Mouse (Mus musculus): Measurements from ENCODE around the gene Rnf214. TPM values are rescaled to one million over a fixed set of nuclear protein-coding genes. Genes with fewer than 3 reads are reported as not detected.

Rnf214 gene
- 52.6 and 54.4 TPM in 2 replicates for polyA plus RNA-seq (2014; fragmentation: Nextera tagmentation; extraction: Ambion mirVana)

DNA sequence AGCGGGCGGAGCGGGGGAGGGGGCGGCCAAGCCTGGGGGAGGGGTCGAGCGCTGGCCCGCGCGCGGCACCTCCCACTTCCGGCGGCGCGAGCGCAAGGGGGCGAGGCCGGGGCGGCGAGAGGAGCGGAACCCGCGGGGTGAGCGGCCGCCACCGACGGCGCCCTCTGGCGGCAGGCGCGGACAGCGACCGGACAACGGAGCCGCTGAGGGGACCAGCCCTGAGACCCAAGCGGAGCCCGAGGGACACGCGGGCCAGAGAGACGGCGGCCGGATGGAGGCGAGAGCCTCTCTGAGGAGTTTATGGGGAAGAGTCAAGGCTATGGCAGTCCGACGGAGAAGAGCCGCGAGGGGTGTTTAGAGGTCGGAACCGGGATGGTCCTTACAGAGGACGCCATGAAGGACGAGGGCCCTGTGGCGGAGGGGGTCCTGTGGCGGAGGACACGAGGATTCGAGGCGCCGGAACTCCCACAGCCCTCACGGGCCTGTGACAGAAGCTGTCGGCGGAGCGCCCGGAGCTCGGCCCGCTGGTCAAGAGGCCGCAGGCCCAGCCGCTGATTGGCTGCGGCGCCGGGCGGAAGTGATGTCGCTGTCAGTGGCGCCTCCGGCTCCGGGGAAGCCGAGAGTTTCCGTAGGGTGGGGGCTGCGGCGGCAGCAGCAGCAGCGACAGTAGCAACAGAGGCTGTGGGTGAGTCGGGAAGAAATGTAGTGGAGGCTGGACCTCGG lies at the start of gene Rnf214, which contains the start of gene Pcsk7:
Gene Rnf214 (minus strand): TSS at position 557 of the 723 bp plus-strand sequence.
Gene Pcsk7 (plus strand): TSS at position 143 of the 723 bp plus-strand sequence.
- H3K4me1 ChIP-seq (ENCODE audit: insufficient read depth): peaks cover 8% of the 10 kb centered on the region
- WGBS: under 1% methylated on average over 79 of the region's 80 CpGs
- peaks cover 43% of the 10 kb centered on the region for H3K36me3 ChIP-seq (ENCODE audit: insufficient read depth)
- peak within 1 kb of the TSS; percentile 86 for H3K4me2 ChIP-seq
- peak within 1 kb of the TSS; percentile 84 for H3K4me3 ChIP-seq (ENCODE audit: low read depth, low read length)
- peak; percentile 94 for ATAC-seq (ENCODE audit: insufficient read depth)
- H3K9ac ChIP-seq: peak within 1 kb of the TSS; percentile 88
- peak; percentile 64 for TF ChIP-seq CTCF (IDR thresholded peaks at IDR 0.05; ENCODE audit: low read depth)
- H3K27me3 ChIP-seq (ENCODE audit: insufficient read depth, low read length): no peaks in the 10 kb centered on the region
- DNase-seq: peak; percentile 93
- peak within 1 kb of the TSS; percentile 95 for H3K27ac ChIP-seq (ENCODE audit: low read depth)
- H3K9me3 ChIP-seq (ENCODE audit: low read depth, low read length): no peaks in the 10 kb centered on the region

DNA sequence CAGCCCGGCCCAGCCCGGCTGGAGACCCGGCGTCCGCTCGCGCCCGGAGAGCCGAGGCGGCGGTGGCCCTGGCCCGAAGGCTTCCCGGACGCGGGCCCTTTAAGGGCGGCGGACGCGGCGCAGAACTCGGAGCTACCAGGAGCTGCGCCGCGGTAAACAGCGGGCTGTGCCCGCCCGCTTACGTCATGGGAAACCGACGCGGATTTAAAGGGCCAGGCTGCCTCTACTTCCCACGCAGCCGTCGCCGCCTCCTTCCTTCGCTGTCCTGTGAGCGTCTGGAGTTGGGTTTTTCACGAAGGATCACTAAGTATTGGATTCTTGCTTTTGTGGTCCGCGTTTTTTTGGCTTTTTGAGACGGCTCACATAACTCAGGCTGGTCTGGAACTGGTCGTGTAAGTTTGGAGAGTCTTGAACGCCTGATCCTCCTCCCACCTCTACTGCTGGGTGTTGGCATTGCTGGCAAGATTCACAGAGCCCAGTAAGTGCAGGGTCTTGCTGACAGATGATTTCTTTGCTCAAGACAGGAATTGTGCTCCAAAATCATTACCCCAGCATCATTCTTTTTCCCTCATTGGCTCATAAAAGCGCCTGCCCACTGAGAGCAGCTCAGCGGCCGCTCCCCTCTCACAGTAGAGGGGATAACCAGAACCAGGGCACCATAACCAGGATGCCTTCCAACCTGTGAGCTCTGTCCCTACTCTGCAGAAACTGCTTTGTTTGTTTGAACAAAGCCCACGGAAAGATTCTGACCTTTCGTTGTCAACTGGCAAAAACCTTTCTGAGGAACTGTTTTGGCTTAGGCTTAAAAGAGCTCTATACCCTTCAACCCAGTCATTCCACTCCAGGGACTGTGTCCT lies 48.6 kb upstream of the Rnf214 start, which contains the start of gene Sidt2:
Gene Sidt2 (minus strand): TSS at position 152 of the 857 bp plus-strand sequence.
- Histone ChIP-seq H3K27ac (ENCODE audit: low read depth) (peak within 1 kb of the TSS; percentile 90), H3K4me3 (ENCODE audit: low read depth, low read length) (peak within 1 kb of the TSS; percentile 93), H3K36me3 (ENCODE audit: insufficient read depth) (peaks cover 19% of the 10 kb centered on the region), H3K27me3 (ENCODE audit: insufficient read depth, low read length) (no peaks in the 10 kb centered on the region), H3K4me2 (peak within 1 kb of the TSS; percentile 65), H3K9me3 (ENCODE audit: low read depth, low read length) (no peaks in the 10 kb centered on the region), H3K9ac (peak within 1 kb of the TSS; percentile 90), H3K4me1 (ENCODE audit: insufficient read depth) (peaks cover 6% of the 10 kb centered on the region; the same call in 1 of the 2 replicates)
- under 1% methylated on average over 46 of the region's 48 CpGs for WGBS
- ATAC-seq (ENCODE audit: insufficient read depth): peak; percentile 96
- TF ChIP-seq CTCF (IDR thresholded peaks at IDR 0.05; ENCODE audit: low read depth): no peak
- peak; percentile 97 for DNase-seq

DNA sequence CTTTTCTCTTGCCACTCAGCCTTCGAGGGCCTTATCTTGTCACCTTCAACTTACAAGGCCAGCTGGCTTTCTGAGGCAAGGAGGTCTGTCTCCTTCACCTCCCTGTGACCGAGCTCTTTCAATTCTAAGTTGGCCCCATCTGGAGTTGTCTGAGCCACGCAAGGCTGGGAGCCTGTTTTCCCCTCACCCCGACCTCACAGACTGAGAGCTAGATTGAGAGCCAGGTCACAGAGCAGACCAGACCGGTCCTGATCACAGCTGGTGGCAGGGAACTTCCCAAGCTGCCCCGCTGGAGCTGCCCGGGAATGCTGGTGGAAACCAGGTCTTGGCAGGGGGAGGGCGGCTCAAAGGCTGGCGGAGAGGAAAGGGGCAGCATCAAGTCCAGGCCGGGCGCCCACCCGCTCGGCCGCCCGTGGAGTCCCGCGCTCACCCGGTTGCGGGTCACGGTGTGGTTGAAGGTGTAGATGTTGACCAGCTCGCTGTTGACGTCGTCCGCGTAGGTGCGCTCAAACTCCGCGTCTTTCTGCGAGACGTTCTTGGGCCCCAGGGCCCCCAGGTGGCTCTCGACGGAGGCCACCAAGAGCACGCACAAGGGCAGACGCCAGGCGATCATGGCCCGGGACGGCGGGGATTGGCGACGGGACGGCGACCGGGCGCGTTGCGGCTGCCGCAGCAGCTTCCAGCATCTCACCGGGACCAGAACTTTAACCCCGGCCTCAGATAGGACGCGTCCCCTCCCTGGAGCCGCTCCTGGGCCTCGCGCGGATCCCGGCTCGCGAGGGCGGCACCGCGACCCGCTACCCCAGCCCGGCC lies 47.8 kb upstream of the Rnf214 start:
- WGBS: under 1% methylated on average over 60 of the region's 63 CpGs
- peak; percentile 50 for ATAC-seq (ENCODE audit: insufficient read depth)
- TF ChIP-seq CTCF (IDR thresholded peaks at IDR 0.05; ENCODE audit: low read depth): no peak

DNA sequence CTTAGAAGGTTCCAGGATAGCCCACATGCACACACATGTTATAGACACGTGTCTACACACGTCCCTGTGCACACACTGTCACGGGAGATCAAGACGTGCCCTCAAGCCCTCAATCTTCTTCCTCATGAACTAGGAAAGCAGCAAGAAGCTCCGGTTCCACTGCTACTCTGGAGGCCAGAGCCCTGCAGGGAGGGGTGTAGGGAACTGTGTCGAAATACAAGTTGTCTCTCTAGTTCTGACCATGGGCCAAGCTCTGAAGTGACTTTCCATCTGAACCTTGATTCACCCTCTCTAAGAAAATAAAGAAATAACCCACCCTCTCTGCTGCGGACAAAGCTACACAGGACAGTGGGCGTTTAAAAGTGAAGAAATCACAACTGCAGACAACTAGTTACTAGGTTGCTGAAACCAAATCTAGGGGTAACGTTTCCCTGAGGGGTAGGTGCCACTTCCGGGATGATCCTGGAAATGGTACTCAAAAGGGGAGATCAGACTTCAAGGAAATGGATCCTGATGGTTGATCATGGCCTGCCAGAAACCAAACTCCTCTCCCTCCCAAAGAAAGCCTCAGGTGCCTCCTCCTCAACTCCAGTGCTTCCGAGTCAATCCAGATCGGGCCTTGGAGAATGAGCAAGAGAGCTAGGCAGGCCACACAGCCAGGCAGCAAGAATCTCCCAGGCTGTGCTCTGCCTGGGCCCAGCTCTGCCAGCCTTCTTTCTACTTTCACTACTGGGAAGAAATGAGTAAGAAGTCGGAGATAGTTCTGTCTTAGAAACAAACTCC lies 47.0 kb upstream of the Rnf214 start:
- no peak for TF ChIP-seq CTCF (IDR thresholded peaks at IDR 0.05; ENCODE audit: low read depth)
- DNase-seq: no peak
- peaks cover 3% of the 10 kb centered on the region; the same call in 1 of the 2 replicates for H3K4me1 ChIP-seq (ENCODE audit: insufficient read depth)
- ATAC-seq (ENCODE audit: insufficient read depth): no peak
- whole genome bisulfite sequencing: 46% methylated on average over 13 of the region's 13 CpGs
- peak overlapping the region; percentile 65 for H3K4me2 ChIP-seq
- no peaks in the 10 kb centered on the region for H3K27me3 ChIP-seq (ENCODE audit: insufficient read depth, low read length)
- H3K9ac ChIP-seq: peak overlapping the region; percentile 90
- H3K9me3 ChIP-seq (ENCODE audit: low read depth, low read length): no peaks in the 10 kb centered on the region
- H3K4me3 ChIP-seq (ENCODE audit: low read depth, low read length): peak overlapping the region; percentile 93
- peak overlapping the region; percentile 90; the same call in 1 of the 2 replicates for H3K27ac ChIP-seq (ENCODE audit: low read depth)
- peaks cover 34% of the 10 kb centered on the region for H3K36me3 ChIP-seq (ENCODE audit: insufficient read depth)

More for the DNA sequence above, 47.8 kb upstream of the Rnf214 start:
- Histone ChIP-seq H3K4me2 (peak overlapping the region; percentile 65), H3K27me3 (ENCODE audit: insufficient read depth, low read length) (no peaks in the 10 kb centered on the region), H3K36me3 (ENCODE audit: insufficient read depth) (peaks cover 27% of the 10 kb centered on the region), H3K9me3 (ENCODE audit: low read depth, low read length) (no peaks in the 10 kb centered on the region), H3K27ac (ENCODE audit: low read depth) (peak overlapping the region; percentile 90), H3K4me3 (ENCODE audit: low read depth, low read length) (peak overlapping the region; percentile 93), H3K9ac (peak overlapping the region; percentile 90), H3K4me1 (ENCODE audit: insufficient read depth) (peaks cover 6% of the 10 kb centered on the region; the same call in 1 of the 2 replicates)
- DNase-seq: peak; percentile 55

DNA sequence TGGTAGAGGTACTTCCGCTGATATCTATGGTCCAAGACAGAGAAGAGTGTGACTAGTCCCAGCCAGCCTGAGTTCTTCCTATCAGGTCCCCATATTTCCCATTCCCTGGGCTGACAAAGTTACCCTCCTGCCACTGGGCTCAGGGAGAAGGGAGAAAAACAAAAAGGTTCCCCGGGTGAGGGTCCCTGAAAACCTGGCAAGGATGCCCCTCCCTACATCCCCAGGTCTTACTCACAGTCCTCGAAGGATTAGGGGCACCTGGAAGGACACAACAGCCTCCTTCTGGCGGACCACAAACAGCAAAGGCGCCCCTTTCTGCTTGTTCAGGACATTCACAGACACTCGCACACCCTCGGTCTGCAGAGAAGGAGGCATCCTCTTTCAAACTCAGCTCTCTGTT lies 46.2 kb upstream of the Rnf214 start:
- peaks cover 3% of the 10 kb centered on the region; the same call in 1 of the 2 replicates for H3K4me1 ChIP-seq (ENCODE audit: insufficient read depth)
- no peak overlapping the region for H3K4me3 ChIP-seq (ENCODE audit: low read depth, low read length)
- ATAC-seq (ENCODE audit: insufficient read depth) (no peak), DNase-seq (no peak)
- H3K27me3 ChIP-seq (ENCODE audit: insufficient read depth, low read length): no peaks in the 10 kb centered on the region
- WGBS: 75% methylated on average over 7 of the region's 7 CpGs
- peaks cover 41% of the 10 kb centered on the region for H3K36me3 ChIP-seq (ENCODE audit: insufficient read depth)
- no peak overlapping the region for H3K27ac ChIP-seq (ENCODE audit: low read depth)
- H3K4me2 ChIP-seq: peak overlapping the region; percentile 65; the same call in 1 of the 2 replicates
- no peak for TF ChIP-seq CTCF (IDR thresholded peaks at IDR 0.05; ENCODE audit: low read depth)
- no peaks in the 10 kb centered on the region for H3K9me3 ChIP-seq (ENCODE audit: low read depth, low read length)
- H3K9ac ChIP-seq: no peak overlapping the region; the same call in 1 of the 2 replicates

DNA sequence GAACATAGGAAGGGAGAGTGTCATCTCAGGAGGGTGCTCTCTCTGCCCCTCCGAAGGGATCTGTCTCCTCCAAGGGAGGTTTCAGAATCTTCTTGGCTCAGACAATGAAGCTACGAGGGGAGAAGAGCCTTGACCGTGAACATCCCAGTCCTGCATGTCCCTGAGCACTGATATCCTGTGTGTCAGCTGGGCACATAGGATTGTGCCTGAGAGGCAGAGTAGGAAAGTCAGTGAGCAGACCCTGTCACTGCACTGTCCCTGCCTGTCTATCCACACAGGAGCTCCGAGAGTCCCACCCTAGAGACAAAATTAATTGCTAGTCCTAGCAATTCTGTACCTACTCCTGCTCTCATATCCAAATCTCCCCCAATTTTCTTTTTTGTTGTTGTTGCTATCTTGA lies 45.3 kb upstream of the Rnf214 start:
- no peak overlapping the region for H3K4me3 ChIP-seq (ENCODE audit: low read depth, low read length)
- no peaks in the 10 kb centered on the region for H3K9me3 ChIP-seq (ENCODE audit: low read depth, low read length)
- ATAC-seq (ENCODE audit: insufficient read depth): no peak
- H3K4me1 ChIP-seq (ENCODE audit: insufficient read depth): peaks cover 3% of the 10 kb centered on the region; the same call in 1 of the 2 replicates
- peaks cover 47% of the 10 kb centered on the region for H3K36me3 ChIP-seq (ENCODE audit: insufficient read depth)
- TF ChIP-seq CTCF (IDR thresholded peaks at IDR 0.05; ENCODE audit: low read depth): no peak
- no peak overlapping the region for H3K27ac ChIP-seq (ENCODE audit: low read depth)
- no peak overlapping the region for H3K4me2 ChIP-seq
- DNase-seq: no peak
- no peak overlapping the region for H3K9ac ChIP-seq
- H3K27me3 ChIP-seq (ENCODE audit: insufficient read depth, low read length): no peaks in the 10 kb centered on the region
- 88% methylated on average over 4 of the region's 4 CpGs for WGBS

Measured in lung, embryonic 14.5 days (tissue).